Mouse (Mus musculus): ENCODE data around the gene Zfp683. TPM values are rescaled to one million over a fixed set of nuclear protein-coding genes. Genes with fewer than 3 reads are reported as not detected.

The Zfp683 gene
- total and polyA plus RNA-seq, 2 experiments: 0.55 TPM; not detected in 1

DNA sequence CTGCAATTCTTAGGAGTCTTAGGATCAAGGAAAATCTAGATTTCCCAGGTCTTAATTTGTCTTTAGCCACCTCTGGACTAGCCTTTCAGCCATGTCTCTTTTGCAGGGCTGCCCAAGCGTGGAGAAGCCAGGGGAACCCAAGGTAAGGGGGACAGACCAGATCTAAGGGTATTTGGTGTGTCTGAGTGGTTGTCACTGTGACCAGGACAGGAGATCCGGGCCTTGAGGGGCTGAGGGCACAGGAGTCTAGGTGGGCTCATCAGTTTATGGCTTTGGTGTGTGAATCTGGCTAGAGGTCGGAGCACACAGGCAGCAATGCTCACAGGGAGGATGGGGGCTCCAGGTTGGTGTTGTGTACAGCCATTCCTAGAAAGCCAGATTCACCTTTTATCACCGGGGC, 27.0 kb downstream of the Zfp683 start:
- no peak for TF ChIP-seq CTCF (IDR thresholded peaks at IDR 0.05; ENCODE audit: low read depth, low read length)
- no peak for TF ChIP-seq POLR2A (IDR thresholded peaks at IDR 0.05; ENCODE audit: extremely low read depth, insufficient read depth, low read length)
- Histone ChIP-seq H3K4me1 (ENCODE audit: control insufficient read depth, insufficient read depth, low read length) (no peaks in the 10 kb centered on the region), H3K36me3 (ENCODE audit: control insufficient read depth, insufficient read depth, low read length) (no peaks in the 10 kb centered on the region), H3K79me2 (ENCODE audit: control insufficient read depth, insufficient read depth, low read length) (no peaks in the 10 kb centered on the region), H3K27me3 (ENCODE audit: control insufficient read depth, insufficient read depth, low read length) (peaks cover 3% of the 10 kb centered on the region; the same call in 1 of the 2 replicates), H3K4me3 (ENCODE audit: insufficient read depth, low read depth, low read length) (no peak overlapping the region), H3K27ac (replicated peaks; ENCODE audit: insufficient read depth, low read depth, low read length) (no peak overlapping the region), H3K9ac (ENCODE audit: low read depth, low read length) (no peak overlapping the region)
- DNase-seq (ENCODE audit: extremely low read depth, low read depth, low spot score): no peak
- 90% methylated on average over 4 of the region's 4 CpGs for WGBS

- Histone ChIP-seq H3K36me3 (ENCODE audit: control insufficient read depth, insufficient read depth, low read length) (no peaks in the 10 kb centered on the region), H3K4me3 (ENCODE audit: insufficient read depth, low read depth, low read length) (peak overlapping the region; percentile 37; the same call in 1 of the 2 replicates), H3K4me1 (ENCODE audit: control insufficient read depth, insufficient read depth, low read length) (no peaks in the 10 kb centered on the region), H3K27me3 (ENCODE audit: control insufficient read depth, insufficient read depth, low read length) (peaks cover 3% of the 10 kb centered on the region; the same call in 1 of the 2 replicates), H3K9ac (ENCODE audit: low read depth, low read length) (no peak overlapping the region), H3K27ac (replicated peaks; ENCODE audit: insufficient read depth, low read depth, low read length) (no peak overlapping the region), H3K79me2 (ENCODE audit: control insufficient read depth, insufficient read depth, low read length) (no peaks in the 10 kb centered on the region)
- TF ChIP-seq CTCF (IDR thresholded peaks at IDR 0.05; ENCODE audit: low read depth, low read length) (no peak), POLR2A (IDR thresholded peaks at IDR 0.05; ENCODE audit: extremely low read depth, insufficient read depth, low read length) (no peak)
- DNase-seq (ENCODE audit: extremely low read depth, low read depth, low spot score): no peak
- WGBS: 3% methylated on average over 40 of the region's 41 CpGs
Measured at GRCm38 (mm10) chr4:134081730-134082386, 28.2 kb downstream of the Zfp683 start.

- H3K36me3 ChIP-seq (ENCODE audit: control insufficient read depth, insufficient read depth, low read length): no peaks in the 10 kb centered on the region
- peaks cover 3% of the 10 kb centered on the region; the same call in 1 of the 2 replicates for H3K27me3 ChIP-seq (ENCODE audit: control insufficient read depth, insufficient read depth, low read length)
- WGBS: 21% methylated on average over 7 of the region's 7 CpGs
- H3K9ac ChIP-seq (ENCODE audit: low read depth, low read length): no peak overlapping the region
- H3K79me2 ChIP-seq (ENCODE audit: control insufficient read depth, insufficient read depth, low read length): no peaks in the 10 kb centered on the region
- no peaks in the 10 kb centered on the region for H3K4me1 ChIP-seq (ENCODE audit: control insufficient read depth, insufficient read depth, low read length)
- no peak overlapping the region for H3K27ac ChIP-seq (replicated peaks; ENCODE audit: insufficient read depth, low read depth, low read length)
- TF ChIP-seq CTCF (IDR thresholded peaks at IDR 0.05; ENCODE audit: low read depth, low read length) (no peak), POLR2A (IDR thresholded peaks at IDR 0.05; ENCODE audit: extremely low read depth, insufficient read depth, low read length) (no peak)
- no peak overlapping the region for H3K4me3 ChIP-seq (ENCODE audit: insufficient read depth, low read depth, low read length)
- DNase-seq (ENCODE audit: extremely low read depth, low read depth, low spot score): no peak
Measured at GRCm38 (mm10) chr4:134082460-134082859, 28.8 kb downstream of the Zfp683 start.

GRCm38 (mm10) chr4:134084999-134085398, 31.4 kb downstream of the Zfp683 start:
- H3K36me3 ChIP-seq (ENCODE audit: control insufficient read depth, insufficient read depth, low read length): no peaks in the 10 kb centered on the region
- DNase-seq (ENCODE audit: extremely low read depth, low read depth, low spot score): no peak
- H3K4me3 ChIP-seq (ENCODE audit: insufficient read depth, low read depth, low read length): no peak overlapping the region
- H3K9ac ChIP-seq (ENCODE audit: low read depth, low read length): no peak overlapping the region
- no peak for TF ChIP-seq POLR2A (IDR thresholded peaks at IDR 0.05; ENCODE audit: extremely low read depth, insufficient read depth, low read length)
- no peak for TF ChIP-seq CTCF (IDR thresholded peaks at IDR 0.05; ENCODE audit: low read depth, low read length)
- H3K4me1 ChIP-seq (ENCODE audit: control insufficient read depth, insufficient read depth, low read length): no peaks in the 10 kb centered on the region
- H3K27me3 ChIP-seq (ENCODE audit: control insufficient read depth, insufficient read depth, low read length): peaks cover 3% of the 10 kb centered on the region; the same call in 1 of the 2 replicates
- no peak overlapping the region for H3K27ac ChIP-seq (replicated peaks; ENCODE audit: insufficient read depth, low read depth, low read length)
- H3K79me2 ChIP-seq (ENCODE audit: control insufficient read depth, insufficient read depth, low read length): no peaks in the 10 kb centered on the region
- 88% methylated on average over 4 of the region's 4 CpGs for WGBS

DNA sequence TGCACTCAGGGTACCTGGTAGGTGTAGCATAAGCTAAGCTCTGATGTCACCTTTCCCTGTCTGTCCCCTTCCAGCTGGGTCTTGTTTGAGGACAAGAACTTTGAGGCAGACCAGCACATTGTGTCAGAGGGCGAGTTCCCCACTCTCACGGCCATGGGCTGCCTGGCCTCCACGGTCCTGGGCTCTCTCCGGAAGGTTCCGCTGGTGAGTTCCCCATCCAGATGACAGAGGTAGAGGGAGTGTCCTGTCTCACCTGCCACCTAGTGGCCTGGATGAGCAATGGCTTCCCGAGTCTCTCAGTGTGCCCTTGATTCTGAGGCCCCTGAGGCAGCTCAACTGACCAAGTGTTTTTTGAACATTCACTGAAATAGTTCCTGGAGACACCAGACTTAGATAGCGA, 33.8 kb downstream of the Zfp683 start:
- Histone ChIP-seq H3K27ac (replicated peaks; ENCODE audit: insufficient read depth, low read depth, low read length) (no peak overlapping the region), H3K27me3 (ENCODE audit: control insufficient read depth, insufficient read depth, low read length) (no peaks in the 10 kb centered on the region), H3K4me3 (ENCODE audit: insufficient read depth, low read depth, low read length) (no peak overlapping the region), H3K4me1 (ENCODE audit: control insufficient read depth, insufficient read depth, low read length) (no peaks in the 10 kb centered on the region), H3K79me2 (ENCODE audit: control insufficient read depth, insufficient read depth, low read length) (no peaks in the 10 kb centered on the region), H3K36me3 (ENCODE audit: control insufficient read depth, insufficient read depth, low read length) (no peaks in the 10 kb centered on the region), H3K9ac (ENCODE audit: low read depth, low read length) (no peak overlapping the region)
- TF ChIP-seq POLR2A (IDR thresholded peaks at IDR 0.05; ENCODE audit: extremely low read depth, insufficient read depth, low read length): no peak
- TF ChIP-seq CTCF (IDR thresholded peaks at IDR 0.05; ENCODE audit: low read depth, low read length): peak; percentile 84
- DNase-seq (ENCODE audit: extremely low read depth, low read depth, low spot score): no peak
- 22% methylated on average over 7 of the region's 7 CpGs for WGBS

GRCm38 (mm10) chr4:134089029-134089428, 35.4 kb downstream of the Zfp683 start:
- no peak for TF ChIP-seq CTCF (IDR thresholded peaks at IDR 0.05; ENCODE audit: low read depth, low read length)
- TF ChIP-seq POLR2A (IDR thresholded peaks at IDR 0.05; ENCODE audit: extremely low read depth, insufficient read depth, low read length): no peak
- no peak for DNase-seq (ENCODE audit: extremely low read depth, low read depth, low spot score)
- Histone ChIP-seq H3K27me3 (ENCODE audit: control insufficient read depth, insufficient read depth, low read length) (no peaks in the 10 kb centered on the region), H3K4me3 (ENCODE audit: insufficient read depth, low read depth, low read length) (no peak overlapping the region), H3K79me2 (ENCODE audit: control insufficient read depth, insufficient read depth, low read length) (no peaks in the 10 kb centered on the region), H3K9ac (ENCODE audit: low read depth, low read length) (no peak overlapping the region), H3K4me1 (ENCODE audit: control insufficient read depth, insufficient read depth, low read length) (no peaks in the 10 kb centered on the region), H3K27ac (replicated peaks; ENCODE audit: insufficient read depth, low read depth, low read length) (no peak overlapping the region), H3K36me3 (ENCODE audit: control insufficient read depth, insufficient read depth, low read length) (no peaks in the 10 kb centered on the region)
- 67% methylated on average over 9 of the region's 9 CpGs for WGBS

Data from liver, adult 2 months (tissue).